Mouse (Mus musculus) left cerebral cortex, adult 8-10 months (tissue): ENCODE data around the gene Fpr1. TPM values are rescaled to one million over a fixed set of nuclear protein-coding genes. Genes with fewer than 3 reads are reported as not detected.
"Not testable (repeated sequence)": the region's sequence is repeated elsewhere in the genome, so short reads cannot be mapped to it uniquely, and the experiment has no call there.

Experiments used
- DNase-seq, 2 experiments: peaks; one replicate each; pipeline ENCODE4 v3.0.0; 2022; ENCODE audit warnings: low spot score in 2 of 2
- total RNA-seq, 4 experiments: library from RNA; stranded (reverse); gene quantifications; 2 replicates each; pipeline ENCODE4 v1.2.4; 2022

Fpr1 gene
- not detected for total RNA-seq

- DNase-seq: no peak
Observed at GRCm38 (mm10) chr17:17883840-17884239, at the start of gene Fpr1. Gene Fpr1, minus strand, starts transcription at chr17:17883940.

- no peak for DNase-seq
Observed at GRCm38 (mm10) chr17:17917782-17918181, 34.0 kb upstream of the Fpr1 start.

GRCm38 (mm10) chr17:17917376-17917775 is 33.6 kb upstream of the Fpr1 start:
- no peak for DNase-seq

GRCm38 (mm10) chr17:17912618-17913017 is 28.9 kb upstream of the Fpr1 start:
- DNase-seq: not testable (repeated sequence)

GRCm38 (mm10) chr17:17909636-17910421 is 26.1 kb upstream of the Fpr1 start:
- peak; percentile 57 to 88 for DNase-seq

- DNase-seq: no peak
Observed at GRCm38 (mm10) chr17:17900768-17901167, 17.0 kb upstream of the Fpr1 start.

GRCm38 (mm10) chr17:17899268-17899667 is 15.5 kb upstream of the Fpr1 start:
- DNase-seq: no peak

- DNase-seq: no peak
Observed at GRCm38 (mm10) chr17:17896039-17896438, 12.3 kb upstream of the Fpr1 start.

- no peak for DNase-seq
Observed at GRCm38 (mm10) chr17:17889732-17890425, 6.1 kb upstream of the Fpr1 start.

GRCm38 (mm10) chr17:17887774-17888248 is 4.1 kb upstream of the Fpr1 start, which contains the start of the genes Fpr2 and Fpr3:
Gene Fpr2, plus strand, starts transcription at chr17:17887824.
Gene Fpr3, plus strand, starts transcription at chr17:17887852.
- DNase-seq: no peak

- DNase-seq: no peak
Observed at GRCm38 (mm10) chr17:17882672-17883071, 1.1 kb downstream of the Fpr1 start.

- DNase-seq: no peak
Observed at GRCm38 (mm10) chr17:17879347-17879746, 4.4 kb downstream of the Fpr1 start.

GRCm38 (mm10) chr17:17871697-17872096 is 12.0 kb downstream of the Fpr1 start:
- no peak for DNase-seq

GRCm38 (mm10) chr17:17870892-17871550 is 12.7 kb downstream of the Fpr1 start:
- DNase-seq: no peak

- no peak for DNase-seq
Observed at GRCm38 (mm10) chr17:17866801-17867469, 16.8 kb downstream of the Fpr1 start.

- no peak for DNase-seq
Observed at GRCm38 (mm10) chr17:17865168-17865567, 18.6 kb downstream of the Fpr1 start.

- no peak for DNase-seq
Observed at GRCm38 (mm10) chr17:17862360-17862759, 21.4 kb downstream of the Fpr1 start.

GRCm38 (mm10) chr17:17860110-17860509 is 23.6 kb downstream of the Fpr1 start:
- no peak for DNase-seq

- no peak for DNase-seq
Observed at GRCm38 (mm10) chr17:17857446-17857845, 26.3 kb downstream of the Fpr1 start.

GRCm38 (mm10) chr17:17856612-17857011 is 27.1 kb downstream of the Fpr1 start:
- DNase-seq: no peak

- DNase-seq: no peak
Observed at GRCm38 (mm10) chr17:17855064-17855838, 28.5 kb downstream of the Fpr1 start, which contains the start of gene Has1. Gene Has1, minus strand, starts transcription at chr17:17855205.
